ENCODE assay signal across 7 mouse cellular contexts in the genomic region with DNA sequence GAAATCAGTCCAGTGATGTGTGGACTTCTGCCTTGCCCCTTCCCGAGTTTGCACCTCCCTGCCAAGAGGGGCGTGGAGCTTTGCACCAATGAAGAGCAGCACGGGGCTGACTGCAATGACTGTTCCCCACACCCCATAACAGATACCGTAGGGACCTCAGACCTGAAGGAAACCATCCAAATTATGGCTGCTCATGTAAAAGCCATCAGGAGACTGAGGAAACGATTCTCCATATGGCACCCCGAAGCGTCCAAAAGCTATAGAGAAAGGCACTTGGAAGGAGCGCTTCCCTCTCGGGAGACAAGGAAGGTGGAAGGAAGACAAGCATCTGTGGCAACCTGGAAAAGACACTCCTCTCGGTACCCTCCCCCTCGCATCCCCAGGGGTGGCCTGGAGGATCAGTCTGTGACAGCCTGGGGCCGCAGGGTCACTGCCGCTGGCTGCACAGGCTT.
DNase-seq lines count a peak whose midpoint lies in the region; ATAC-seq and TF ChIP-seq lines count a peak whose summit lies in the region.

No protein-coding gene starts in this region.

- no peak overlapping the region for H3K4me3 ChIP-seq in midbrain, embryonic 10.5 days
- H3K4me3 ChIP-seq in midbrain, embryonic 11.5 days (ENCODE audit: low read depth, low read length): no peak overlapping the region
- 0 out of 2 replicates have a peak overlapping the region, but pooled peaks have one; percentile 7 for H3K4me3 ChIP-seq in forebrain, postnatal 0 days (ENCODE audit: low read depth, low read length)
- no peak overlapping the region for H3K4me3 ChIP-seq in stomach, embryonic 14.5 days (ENCODE audit: low read depth, low read length)

- no peak for ATAC-seq in midbrain, embryonic 11.5 days (ENCODE audit: low FRiP score)
- peak; percentile 40; the same call in 1 of the 2 replicates for ATAC-seq in forebrain, postnatal 0 days
- no peak for ATAC-seq in stomach, embryonic 14.5 days (ENCODE audit: insufficient number of reproducible peaks, insufficient read depth, low FRiP score, low read depth)

- DNase-seq in midbrain, embryonic 10.5 days (ENCODE audit: low spot score): no peak
- DNase-seq in midbrain, embryonic 11.5 days (ENCODE audit: low spot score, missing footprints): no peak
- peak; percentile 56 for DNase-seq in forebrain, postnatal 0 days
- DNase-seq in kidney, postnatal 10 days: peak; percentile 56
- DNase-seq in adrenal gland, postnatal 4 days (ENCODE audit: low spot score in 2 of 2): no peak
- DNase-seq in layer of hippocampus, adult 11-12 months (ENCODE audit: low spot score): no peak

- H3K36me3 ChIP-seq in midbrain, embryonic 10.5 days: no peaks in the 10 kb centered on the region
- H3K36me3 ChIP-seq in midbrain, embryonic 11.5 days (ENCODE audit: control insufficient read depth, insufficient read depth, low read length): no peaks in the 10 kb centered on the region
- no peaks in the 10 kb centered on the region for H3K36me3 ChIP-seq in forebrain, postnatal 0 days (ENCODE audit: insufficient read depth)
- no peaks in the 10 kb centered on the region for H3K36me3 ChIP-seq in stomach, embryonic 14.5 days (ENCODE audit: control insufficient read depth, insufficient read depth, low read length)

- H3K9ac ChIP-seq in midbrain, embryonic 11.5 days (ENCODE audit: low read length): no peak overlapping the region
- H3K9ac ChIP-seq in forebrain, postnatal 0 days: peak overlapping the region; percentile 28
- H3K9ac ChIP-seq in stomach, embryonic 14.5 days (replicated peaks; ENCODE audit: low read depth, low read length): no peak overlapping the region

- H3K27me3 ChIP-seq in midbrain, embryonic 10.5 days (ENCODE audit: low read depth, poor library complexity, severe bottlenecking): peaks cover 34% of the 10 kb centered on the region
- H3K27me3 ChIP-seq in midbrain, embryonic 11.5 days (ENCODE audit: control insufficient read depth, insufficient read depth, low read length): no peaks in the 10 kb centered on the region
- no peaks in the 10 kb centered on the region for H3K27me3 ChIP-seq in forebrain, postnatal 0 days (ENCODE audit: insufficient read depth, low read length)
- 0 out of 2 replicates have a peak, but pooled peaks cover 2% of the 10 kb centered on the region for H3K27me3 ChIP-seq in stomach, embryonic 14.5 days (ENCODE audit: control insufficient read depth, insufficient read depth, low read length)

- H3K9me3 ChIP-seq in midbrain, embryonic 10.5 days (replicated peaks): no peaks in the 10 kb centered on the region
- H3K9me3 ChIP-seq in midbrain, embryonic 11.5 days (ENCODE audit: control insufficient read depth, low read length): no peaks in the 10 kb centered on the region
- no peaks in the 10 kb centered on the region for H3K9me3 ChIP-seq in forebrain, postnatal 0 days (ENCODE audit: low read length)
- no peaks in the 10 kb centered on the region for H3K9me3 ChIP-seq in stomach, embryonic 14.5 days (ENCODE audit: control insufficient read depth, low read depth, low read length)

- TF ChIP-seq CTCF in forebrain, postnatal 0 days (IDR thresholded peaks at IDR 0.05; ENCODE audit: low read depth): no peak

- H3K27ac ChIP-seq in midbrain, embryonic 10.5 days (replicated peaks): peak overlapping the region; percentile 33; the same call in 1 of the 2 replicates
- H3K27ac ChIP-seq in midbrain, embryonic 11.5 days (ENCODE audit: low read depth, low read length): no peak overlapping the region
- peak overlapping the region; percentile 64 for H3K27ac ChIP-seq in forebrain, postnatal 0 days (ENCODE audit: low read depth, low read length)
- H3K27ac ChIP-seq in stomach, embryonic 14.5 days (ENCODE audit: low read length): no peak overlapping the region

- H3K4me1 ChIP-seq in midbrain, embryonic 10.5 days: peaks cover 28% of the 10 kb centered on the region
- peaks cover 9% of the 10 kb centered on the region for H3K4me1 ChIP-seq in midbrain, embryonic 11.5 days (ENCODE audit: control insufficient read depth, insufficient read depth, low read length)
- peaks cover 19% of the 10 kb centered on the region; the same call in 1 of the 2 replicates for H3K4me1 ChIP-seq in forebrain, postnatal 0 days (ENCODE audit: insufficient read depth)
- H3K4me1 ChIP-seq in stomach, embryonic 14.5 days (ENCODE audit: control insufficient read depth, insufficient read depth, low read length): peaks cover 5% of the 10 kb centered on the region

- 30% methylated on average over 13 of the region's 13 CpGs for WGBS in midbrain, embryonic 10.5 days
- WGBS in midbrain, embryonic 11.5 days: 23% methylated on average over 13 of the region's 13 CpGs
- 20% methylated on average over 13 of the region's 13 CpGs for whole genome bisulfite sequencing in forebrain, postnatal 0 days
- 14% methylated on average over 13 of the region's 13 CpGs for WGBS in stomach, embryonic 14.5 days

- no peak overlapping the region for H3K4me2 ChIP-seq in midbrain, embryonic 11.5 days
- H3K4me2 ChIP-seq in forebrain, postnatal 0 days (ENCODE audit: low read depth): peak overlapping the region; percentile 44
- H3K4me2 ChIP-seq in stomach, embryonic 14.5 days (replicated peaks; ENCODE audit: low read depth, low read length): peak overlapping the region; percentile 1; the same call in 1 of the 2 replicates

Comparison
In these comparisons a context has a peak if more than half of its experiments do, and no peak if none do; other contexts are left out.
1. H3K27ac ChIP-seq: peak in midbrain, embryonic 10.5 days (single experiment) and forebrain, postnatal 0 days (single experiment); none in midbrain, embryonic 11.5 days (single experiment) and stomach, embryonic 14.5 days (single experiment).
2. DNase-seq: peak in forebrain, postnatal 0 days (single experiment) and kidney, postnatal 10 days (single experiment); none in midbrain, embryonic 10.5 days (single experiment), midbrain, embryonic 11.5 days (single experiment), adrenal gland, postnatal 4 days (0 of 2) and layer of hippocampus, adult 11-12 months (single experiment).